Mouse (Mus musculus): ENCODE data around the gene Olfr1263. TPM values are rescaled to one million over a fixed set of nuclear protein-coding genes. Genes with fewer than 3 reads are reported as not detected.

Olfr1263 gene
- not detected in 2 replicates for polyA plus RNA-seq (2012; rRNA removed)

GRCm38 (mm10) chr2:90011831-90012230 lies at the start of gene Olfr1263:
TSS of gene Olfr1263 (plus strand) at chr2:90012131.
- 84% methylated on average over 2 of the region's 2 CpGs for WGBS
- no peak within 1 kb of the TSS for H3K27ac ChIP-seq (ENCODE audit: insufficient read depth, low read depth, low read length)
- no peaks in the 10 kb centered on the region for H3K4me1 ChIP-seq (ENCODE audit: control insufficient read depth, insufficient read depth, insufficient read length, low read length)
- H3K27me3 ChIP-seq (ENCODE audit: control insufficient read depth, insufficient read depth, low read length): no peaks in the 10 kb centered on the region
- no peak within 1 kb of the TSS for H3K4me3 ChIP-seq (ENCODE audit: low read depth, low read length)
- no peak for TF ChIP-seq CTCF (IDR thresholded peaks at IDR 0.05; ENCODE audit: extremely low read depth, insufficient read length, insufficient replicate concordance, low read depth, low read length)
- no peaks in the 10 kb centered on the region for H3K36me3 ChIP-seq (ENCODE audit: control insufficient read depth, insufficient read depth, low read length)

- Histone ChIP-seq H3K36me3 (ENCODE audit: control insufficient read depth, insufficient read depth, low read length) (no peaks in the 10 kb centered on the region), H3K4me3 (ENCODE audit: low read depth, low read length) (no peak within 1 kb of the TSS), H3K4me1 (ENCODE audit: control insufficient read depth, insufficient read depth, insufficient read length, low read length) (no peaks in the 10 kb centered on the region), H3K27ac (ENCODE audit: insufficient read depth, low read depth, low read length) (no peak within 1 kb of the TSS), H3K27me3 (ENCODE audit: control insufficient read depth, insufficient read depth, low read length) (no peaks in the 10 kb centered on the region)
- 58% methylated on average over 2 of the region's 2 CpGs for WGBS
- TF ChIP-seq POLR2A (IDR thresholded peaks at IDR 0.05; ENCODE audit: low read depth, low read length) (no peak), CTCF (IDR thresholded peaks at IDR 0.05; ENCODE audit: extremely low read depth, insufficient read length, insufficient replicate concordance, low read depth, low read length) (no peak)
Measured at GRCm38 (mm10) chr2:89974184-89974583, 37.7 kb upstream of the Olfr1263 start, which contains the start of gene Olfr1260. TSS of gene Olfr1260 (plus strand) at chr2:89974340.

DNA sequence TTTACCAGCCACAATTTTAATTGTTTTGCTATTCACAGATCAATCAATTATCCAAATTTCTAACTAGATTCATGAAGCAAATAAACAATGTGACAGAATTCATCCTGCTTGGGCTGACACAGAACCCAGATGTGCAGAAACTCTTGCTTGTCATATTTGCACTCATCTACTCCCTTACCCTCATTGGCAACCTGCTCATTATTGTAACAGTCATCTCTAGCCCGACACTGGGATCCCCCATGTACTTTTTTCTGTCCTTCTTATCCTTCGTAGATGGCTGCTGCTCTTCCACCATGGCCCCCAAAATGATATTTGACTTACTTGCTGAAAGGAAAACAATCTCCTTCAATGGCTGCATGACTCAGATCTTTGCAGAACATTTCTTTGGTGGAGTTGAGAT lies 34.2 kb upstream of the Olfr1263 start:
- H3K27me3 ChIP-seq (ENCODE audit: control insufficient read depth, insufficient read depth, low read length): no peaks in the 10 kb centered on the region
- 69% methylated on average over 2 of the region's 2 CpGs for WGBS
- TF ChIP-seq CTCF (IDR thresholded peaks at IDR 0.05; ENCODE audit: extremely low read depth, insufficient read length, insufficient replicate concordance, low read depth, low read length): no peak
- H3K27ac ChIP-seq (ENCODE audit: insufficient read depth, low read depth, low read length): no peak overlapping the region
- no peaks in the 10 kb centered on the region for H3K36me3 ChIP-seq (ENCODE audit: control insufficient read depth, insufficient read depth, low read length)
- no peaks in the 10 kb centered on the region for H3K4me1 ChIP-seq (ENCODE audit: control insufficient read depth, insufficient read depth, insufficient read length, low read length)
- no peak overlapping the region for H3K4me3 ChIP-seq (ENCODE audit: low read depth, low read length)

GRCm38 (mm10) chr2:89990921-89991320 lies 21.0 kb upstream of the Olfr1263 start, which contains the start of gene Olfr1261:
TSS of gene Olfr1261 (plus strand) at chr2:89991221.
- H3K27ac ChIP-seq (ENCODE audit: insufficient read depth, low read depth, low read length): no peak within 1 kb of the TSS
- H3K4me1 ChIP-seq (ENCODE audit: control insufficient read depth, insufficient read depth, insufficient read length, low read length): no peaks in the 10 kb centered on the region
- no peaks in the 10 kb centered on the region for H3K27me3 ChIP-seq (ENCODE audit: control insufficient read depth, insufficient read depth, low read length)
- H3K4me3 ChIP-seq (ENCODE audit: low read depth, low read length): no peak within 1 kb of the TSS
- H3K36me3 ChIP-seq (ENCODE audit: control insufficient read depth, insufficient read depth, low read length): no peaks in the 10 kb centered on the region
- TF ChIP-seq CTCF (IDR thresholded peaks at IDR 0.05; ENCODE audit: extremely low read depth, insufficient read length, insufficient replicate concordance, low read depth, low read length): no peak
- TF ChIP-seq POLR2A (IDR thresholded peaks at IDR 0.05; ENCODE audit: low read depth, low read length): no peak

DNA sequence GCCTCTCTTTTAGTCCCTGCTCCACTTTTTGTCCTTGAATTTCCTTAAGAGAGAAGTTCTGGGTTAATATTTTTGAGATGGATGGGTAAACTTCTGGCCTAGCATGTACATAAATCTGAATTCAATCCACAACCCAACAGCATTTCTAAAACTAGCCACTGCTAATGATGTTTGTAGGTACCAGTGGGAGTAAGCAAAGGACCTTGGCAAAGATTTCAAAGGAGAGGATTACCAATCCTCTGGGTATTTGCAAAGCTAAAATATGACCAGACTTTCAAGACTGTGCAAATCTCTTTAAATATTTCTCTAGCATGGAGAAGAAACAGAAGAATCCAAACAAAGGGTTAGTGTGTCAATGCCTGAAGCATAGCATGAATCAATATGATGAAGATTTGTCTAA lies 12.1 kb upstream of the Olfr1263 start, which contains the start of gene Olfr1262:
Gene Olfr1262, plus strand, starts transcription at position 301 of the 400 bp plus-strand sequence.
- H3K27me3 ChIP-seq (ENCODE audit: control insufficient read depth, insufficient read depth, low read length): no peaks in the 10 kb centered on the region
- TF ChIP-seq POLR2A (IDR thresholded peaks at IDR 0.05; ENCODE audit: low read depth, low read length): no peak
- no peak for TF ChIP-seq CTCF (IDR thresholded peaks at IDR 0.05; ENCODE audit: extremely low read depth, insufficient read length, insufficient replicate concordance, low read depth, low read length)
- no peak within 1 kb of the TSS for H3K4me3 ChIP-seq (ENCODE audit: low read depth, low read length)
- H3K36me3 ChIP-seq (ENCODE audit: control insufficient read depth, insufficient read depth, low read length): no peaks in the 10 kb centered on the region
- H3K4me1 ChIP-seq (ENCODE audit: control insufficient read depth, insufficient read depth, insufficient read length, low read length): no peaks in the 10 kb centered on the region
- no peak within 1 kb of the TSS for H3K27ac ChIP-seq (ENCODE audit: insufficient read depth, low read depth, low read length)

DNA sequence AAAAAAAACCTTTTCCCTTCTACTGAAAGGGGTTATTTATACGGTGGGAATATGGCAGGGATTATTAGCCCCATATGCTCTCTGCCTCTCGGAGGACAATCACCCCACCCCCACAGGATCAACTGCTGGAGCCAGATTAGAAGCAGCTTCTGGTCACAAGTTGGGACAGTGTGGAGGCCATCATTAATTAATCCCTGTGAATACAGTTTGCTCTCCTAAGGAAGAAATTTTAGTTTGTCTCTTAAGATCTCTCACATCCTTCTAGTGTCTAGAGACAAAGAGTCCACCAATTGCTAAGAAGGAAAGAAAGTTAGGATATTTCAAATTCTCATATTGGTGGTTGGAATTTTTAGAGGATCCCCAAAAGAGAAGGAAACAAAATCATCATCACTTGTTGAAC lies 13.5 kb downstream of the Olfr1263 start, which contains the start of gene Olfr1264:
Gene Olfr1264, minus strand, starts transcription at position 101 of the 400 bp plus-strand sequence.
- no peaks in the 10 kb centered on the region for H3K4me1 ChIP-seq (ENCODE audit: control insufficient read depth, insufficient read depth, insufficient read length, low read length)
- H3K4me3 ChIP-seq (ENCODE audit: low read depth, low read length): no peak within 1 kb of the TSS
- H3K27ac ChIP-seq (ENCODE audit: insufficient read depth, low read depth, low read length): no peak within 1 kb of the TSS
- no peaks in the 10 kb centered on the region for H3K27me3 ChIP-seq (ENCODE audit: control insufficient read depth, insufficient read depth, low read length)
- WGBS: 76% methylated on average over 2 of the region's 2 CpGs
- H3K36me3 ChIP-seq (ENCODE audit: control insufficient read depth, insufficient read depth, low read length): no peaks in the 10 kb centered on the region
- no peak for TF ChIP-seq CTCF (IDR thresholded peaks at IDR 0.05; ENCODE audit: extremely low read depth, insufficient read length, insufficient replicate concordance, low read depth, low read length)
- no peak for TF ChIP-seq POLR2A (IDR thresholded peaks at IDR 0.05; ENCODE audit: low read depth, low read length)

GRCm38 (mm10) chr2:90035037-90035436 lies 23.1 kb downstream of the Olfr1263 start, which contains the start of gene Olfr1265:
TSS of gene Olfr1265 (plus strand) at chr2:90035337.
- no peaks in the 10 kb centered on the region for H3K36me3 ChIP-seq (ENCODE audit: control insufficient read depth, insufficient read depth, low read length)
- no peak within 1 kb of the TSS for H3K4me3 ChIP-seq (ENCODE audit: low read depth, low read length)
- TF ChIP-seq POLR2A (IDR thresholded peaks at IDR 0.05; ENCODE audit: low read depth, low read length) (no peak), CTCF (IDR thresholded peaks at IDR 0.05; ENCODE audit: extremely low read depth, insufficient read length, insufficient replicate concordance, low read depth, low read length) (no peak)
- no peaks in the 10 kb centered on the region for H3K4me1 ChIP-seq (ENCODE audit: control insufficient read depth, insufficient read depth, insufficient read length, low read length)
- H3K27ac ChIP-seq (ENCODE audit: insufficient read depth, low read depth, low read length): no peak within 1 kb of the TSS
- no peaks in the 10 kb centered on the region for H3K27me3 ChIP-seq (ENCODE audit: control insufficient read depth, insufficient read depth, low read length)

GRCm38 (mm10) chr2:90063494-90063893 lies 51.6 kb downstream of the Olfr1263 start, which contains the start of gene Olfr140:
TSS of gene Olfr140 (minus strand) at chr2:90063594.
- Histone ChIP-seq H3K27me3 (ENCODE audit: control insufficient read depth, insufficient read depth, low read length) (no peaks in the 10 kb centered on the region), H3K4me3 (ENCODE audit: low read depth, low read length) (no peak within 1 kb of the TSS), H3K36me3 (ENCODE audit: control insufficient read depth, insufficient read depth, low read length) (no peaks in the 10 kb centered on the region), H3K27ac (ENCODE audit: insufficient read depth, low read depth, low read length) (no peak within 1 kb of the TSS), H3K4me1 (ENCODE audit: control insufficient read depth, insufficient read depth, insufficient read length, low read length) (no peaks in the 10 kb centered on the region)
- TF ChIP-seq CTCF (IDR thresholded peaks at IDR 0.05; ENCODE audit: extremely low read depth, insufficient read length, insufficient replicate concordance, low read depth, low read length) (no peak), POLR2A (IDR thresholded peaks at IDR 0.05; ENCODE audit: low read depth, low read length) (no peak)

Other genes starting within 250 kb of the Olfr1263 start
- not detected in 2 replicates for gene Olfr1254, start 218.5 kb upstream of the Olfr1263 start, polyA plus RNA-seq (2012; rRNA removed)
- gene Olfr1255, start 200.1 kb upstream of the Olfr1263 start, polyA plus RNA-seq (2012; rRNA removed): not detected in 2 replicates
- gene Olfr1256, start 170.6 kb upstream of the Olfr1263 start, polyA plus RNA-seq (2012; rRNA removed): not detected in 2 replicates
- gene Olfr48, start 163.9 kb upstream of the Olfr1263 start, polyA plus RNA-seq (2012; rRNA removed): not detected in 2 replicates
- gene Olfr1257, start 133.7 kb upstream of the Olfr1263 start, polyA plus RNA-seq (2012; rRNA removed): not detected in 2 replicates
- not detected in 2 replicates for gene Olfr1258, start 84.8 kb upstream of the Olfr1263 start, polyA plus RNA-seq (2012; rRNA removed)
- gene Olfr1259, start 63.5 kb upstream of the Olfr1263 start, polyA plus RNA-seq (2012; rRNA removed): 0.18 TPM in 1 of 2 replicates, not detected in the other
- gene Olfr1260, start 37.8 kb upstream of the Olfr1263 start, polyA plus RNA-seq (2012; rRNA removed): not detected in 2 replicates
- gene Olfr1261, start 20.9 kb upstream of the Olfr1263 start, polyA plus RNA-seq (2012; rRNA removed): not detected in 2 replicates
- not detected in 2 replicates for gene Olfr1262, start 12.0 kb upstream of the Olfr1263 start, polyA plus RNA-seq (2012; rRNA removed)
- gene Olfr1264, start 13.4 kb downstream of the Olfr1263 start, polyA plus RNA-seq (2012; rRNA removed): not detected in 2 replicates
- gene Olfr1265, start 23.2 kb downstream of the Olfr1263 start, polyA plus RNA-seq (2012; rRNA removed): not detected in 2 replicates
- not detected in 2 replicates for gene Olfr140, start 51.5 kb downstream of the Olfr1263 start, polyA plus RNA-seq (2012; rRNA removed)
- gene Olfr1269, start 109.3 kb downstream of the Olfr1263 start, polyA plus RNA-seq (2012; rRNA removed): not detected in 2 replicates
- not detected in 2 replicates for gene Olfr32, start 130.2 kb downstream of the Olfr1263 start, polyA plus RNA-seq (2012; rRNA removed)
- not detected in 2 replicates for gene Olfr1270, start 141.0 kb downstream of the Olfr1263 start, polyA plus RNA-seq (2012; rRNA removed)
- not detected in 2 replicates for gene Olfr1506, start 212.4 kb downstream of the Olfr1263 start, polyA plus RNA-seq (2012; rRNA removed)
- gene Olfr142, start 245.5 kb downstream of the Olfr1263 start, polyA plus RNA-seq (2012; rRNA removed): not detected in 2 replicates

Data from small intestine, adult 2 months (tissue).